ENCODE assay signal across 7 mouse cellular contexts in the genomic region with DNA sequence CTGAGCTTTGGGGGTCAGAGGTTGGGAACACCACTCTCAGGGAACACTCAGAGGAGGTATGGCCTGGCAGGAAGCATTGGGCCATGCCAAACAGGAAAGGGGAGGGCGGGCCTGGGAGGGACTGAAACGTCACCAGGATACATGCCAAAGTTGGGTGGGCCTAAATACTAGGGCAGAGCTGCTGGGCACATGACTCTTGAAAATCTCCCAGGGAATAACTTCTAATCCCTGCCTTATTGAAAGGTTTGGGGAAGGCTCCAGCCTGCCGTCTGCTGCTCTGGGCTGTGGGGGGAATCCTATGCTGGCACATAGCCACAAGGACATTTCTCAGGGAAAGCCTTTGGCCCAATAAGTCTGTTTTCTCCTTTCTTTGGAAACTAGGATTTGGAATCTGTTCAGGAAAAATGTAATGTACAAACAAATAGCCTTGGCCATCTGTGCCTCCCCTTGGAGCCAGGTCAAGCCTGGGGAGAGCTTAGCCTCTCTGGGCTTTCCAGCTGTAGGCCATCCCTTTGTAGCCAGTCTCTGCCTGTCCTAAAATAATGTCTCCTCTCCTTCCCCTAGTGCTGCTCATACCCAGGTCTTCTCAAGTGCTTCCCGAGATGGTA. TPM values are rescaled to one million over a fixed set of nuclear protein-coding genes. Genes with fewer than 3 reads are reported as not detected.
DNase-seq lines count a peak whose midpoint lies in the region; ATAC-seq lines count a peak whose summit lies in the region.

No protein-coding gene starts in this region.

- H3K27me3 ChIP-seq in kidney, embryonic 14.5 days (ENCODE audit: control insufficient read depth, insufficient read depth, low read length), result no peaks in the 10 kb centered on the region
- no peaks in the 10 kb centered on the region for H3K27me3 ChIP-seq in midbrain, embryonic 14.5 days (ENCODE audit: control insufficient read depth, insufficient read depth, low read length)

- no peak overlapping the region for H3K9ac ChIP-seq in kidney, embryonic 14.5 days (ENCODE audit: low read depth, low read length)
- no peak overlapping the region for H3K9ac ChIP-seq in midbrain, embryonic 14.5 days (replicated peaks; ENCODE audit: low read length)

- peak; percentile 79 for DNase-seq in adrenal gland, postnatal 10 days
- DNase-seq in cerebellum, adult 8-10 months, result peak; percentile 35
- peak; percentile 74 to 87 for DNase-seq in heart, adult 18-20 months
- peak; percentile 50 for DNase-seq in midbrain, embryonic 14.5 days
- no peak for DNase-seq in thymus, postnatal 0 days (ENCODE audit: low spot score)
- no peak for DNase-seq in left cerebral cortex, adult 18-20 months (ENCODE audit: low spot score in 2 of 2)

- no peak overlapping the region for H3K4me3 ChIP-seq in kidney, embryonic 14.5 days (ENCODE audit: low read length)
- H3K4me3 ChIP-seq in midbrain, embryonic 14.5 days (replicated peaks; ENCODE audit: low read depth, low read length), result no peak overlapping the region

- H3K9me3 ChIP-seq in kidney, embryonic 14.5 days (ENCODE audit: control insufficient read depth, low read length), result no peaks in the 10 kb centered on the region
- no peaks in the 10 kb centered on the region for H3K9me3 ChIP-seq in midbrain, embryonic 14.5 days (ENCODE audit: control insufficient read depth, low read length)

- peak overlapping the region; percentile 38; the same call in 1 of the 2 replicates for H3K27ac ChIP-seq in kidney, embryonic 14.5 days (ENCODE audit: low read depth, low read length)
- no peak overlapping the region for H3K27ac ChIP-seq in midbrain, embryonic 14.5 days (replicated peaks; ENCODE audit: low read depth, low read length)

- ATAC-seq in kidney, embryonic 14.5 days (ENCODE audit: low FRiP score, low TSS enrichment), result peak; percentile 43
- peak; percentile 48; the same call in 1 of the 2 replicates for ATAC-seq in midbrain, embryonic 14.5 days (ENCODE audit: low FRiP score, low TSS enrichment)

- H3K4me2 ChIP-seq in kidney, embryonic 14.5 days (replicated peaks; ENCODE audit: low read depth, low read length), result no peak overlapping the region
- no peak overlapping the region for H3K4me2 ChIP-seq in midbrain, embryonic 14.5 days (ENCODE audit: low read length)

- 50% methylated on average over 4 of the region's 4 CpGs for WGBS in kidney, embryonic 14.5 days
- 56% methylated on average over 4 of the region's 4 CpGs for WGBS in midbrain, embryonic 14.5 days

- H3K36me3 ChIP-seq in kidney, embryonic 14.5 days (ENCODE audit: control insufficient read depth, insufficient read depth, low read length), result no peaks in the 10 kb centered on the region
- no peaks in the 10 kb centered on the region for H3K36me3 ChIP-seq in midbrain, embryonic 14.5 days (ENCODE audit: control insufficient read depth, insufficient read depth, low read length)

- peaks cover 10% of the 10 kb centered on the region; the same call in 1 of the 2 replicates for H3K4me1 ChIP-seq in kidney, embryonic 14.5 days (ENCODE audit: control insufficient read depth, insufficient read depth, low read length)
- no peaks in the 10 kb centered on the region for H3K4me1 ChIP-seq in midbrain, embryonic 14.5 days (ENCODE audit: control insufficient read depth, insufficient read depth, low read length)

RNA-seq across cellular contexts. Expression of gene Jun, which starts 30.6 kb away (rescaled TPM):
- 10 to 100 TPM; 48.6 to 76.8 TPM for total RNA-seq in adrenal gland, postnatal 10 days (2021)
- 10 to 100 TPM; 56.1 to 67.7 TPM for total RNA-seq in heart, adult 18-20 months (2021)
- 24.0 and 30.2 TPM in 2 replicates for polyA plus RNA-seq in kidney, embryonic 14.5 days (2014; fragmentation: Nextera tagmentation; extraction: Ambion mirVana)
- polyA plus RNA-seq in midbrain, embryonic 14.5 days (2014; fragmentation: Nextera tagmentation; extraction: Ambion mirVana), result 23.5 and 29.8 TPM in 2 replicates
- 10.3 and 11.3 TPM in 2 replicates for polyA plus RNA-seq in thymus, postnatal 0 days (2015; fragmentation: Nextera tagmentation; extraction: Ambion mirVana)
- 10 to 100 TPM; 53.8 to 60.5 TPM for total RNA-seq in left cerebral cortex, adult 18-20 months (2021)

Comparison
In these comparisons a context has a peak if more than half of its experiments do, and no peak if none do; other contexts are left out.
1. DNase-seq: peak in adrenal gland, postnatal 10 days (single experiment), cerebellum, adult 8-10 months (single experiment), heart, adult 18-20 months (2 of 2) and midbrain, embryonic 14.5 days (single experiment); none in thymus, postnatal 0 days (single experiment) and left cerebral cortex, adult 18-20 months (0 of 2).